In the genomic region with DNA sequence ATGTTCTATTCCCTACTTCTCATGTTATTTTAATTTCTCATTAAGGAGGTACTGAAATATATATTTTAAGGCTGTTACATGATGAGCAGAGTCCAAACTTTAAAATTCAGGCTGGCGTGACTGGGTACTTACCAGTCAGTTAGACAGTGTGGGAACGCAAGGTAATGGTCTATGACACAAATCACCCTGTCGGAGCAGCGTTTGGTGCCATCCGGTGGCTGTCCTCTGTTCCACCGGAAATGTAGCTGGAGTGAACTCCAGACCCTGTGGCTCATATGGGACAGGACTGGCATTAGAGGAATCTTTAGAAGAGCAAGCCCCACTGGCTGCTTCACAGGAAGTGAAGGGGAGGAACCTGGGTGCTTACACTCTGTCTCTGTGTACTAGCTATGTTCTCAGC, we compare ENCODE assay signal across 9 mouse cellular contexts.
DNase-seq lines count a peak whose midpoint lies in the region; ATAC-seq and TF ChIP-seq lines count a peak whose summit lies in the region.
"Had no signal": no experiment of that assay in that cellular context is flagged by ENCODE, and none has a peak within 500 bp of the region (broad histone marks: within the 10 kb centered on the region; RNA-seq: fewer than 3 reads in every experiment).

No protein-coding gene starts in this region.

- no peaks in the 10 kb centered on the region for H3K4me1 ChIP-seq in heart, adult 2 months (ENCODE audit: control insufficient read depth, insufficient read depth, low read length)
- H3K4me1 ChIP-seq in heart, embryonic 12.5 days (replicated peaks), result no peaks in the 10 kb centered on the region
- H3K4me1 ChIP-seq in thymus, adult 2 months (replicated peaks; ENCODE audit: control insufficient read depth, insufficient read depth, low read length), result no peaks in the 10 kb centered on the region
- H3K4me1 ChIP-seq in midbrain, embryonic 16.5 days (ENCODE audit: control insufficient read depth, insufficient read depth, low read length), result no peaks in the 10 kb centered on the region
- no peaks in the 10 kb centered on the region for H3K4me1 ChIP-seq in neural tube, embryonic 15.5 days
- H3K4me1 ChIP-seq: liver, embryonic 13.5 days had no signal

- no peaks in the 10 kb centered on the region for H3K27me3 ChIP-seq in heart, adult 2 months (ENCODE audit: control insufficient read depth, insufficient read depth, low read length)
- 0 out of 2 replicates have a peak, but pooled peaks cover 2% of the 10 kb centered on the region for H3K27me3 ChIP-seq in heart, embryonic 12.5 days (replicated peaks)
- H3K27me3 ChIP-seq in thymus, adult 2 months (ENCODE audit: control insufficient read depth, insufficient read depth, low read length), result no peaks in the 10 kb centered on the region
- no peaks in the 10 kb centered on the region for H3K27me3 ChIP-seq in midbrain, embryonic 16.5 days (ENCODE audit: control insufficient read depth, insufficient read depth, low read depth, low read length)
- no peaks in the 10 kb centered on the region for H3K27me3 ChIP-seq in neural tube, embryonic 15.5 days (replicated peaks)
- H3K27me3 ChIP-seq: liver, embryonic 13.5 days had no signal

- peak in 1 of 2 experiments; percentile 28 for DNase-seq in heart, adult 2 months
- DNase-seq in thymus, postnatal 14 days, result peak; percentile 3
- DNase-seq in thymus, adult 2 months, result no peak
- peak; percentile 38 to 52 for DNase-seq in layer of hippocampus, postnatal 10 days (ENCODE audit: low spot score in 2 of 2)
- DNase-seq in thymus, postnatal 10 days (ENCODE audit: low spot score in 2 of 2), result no peak
- DNase-seq: liver, embryonic 13.5 days had no signal

- no peak for ATAC-seq in heart, embryonic 12.5 days (ENCODE audit: insufficient number of reproducible peaks, low FRiP score)
- ATAC-seq in midbrain, embryonic 16.5 days, result peak; percentile 51; the same call in 1 of the 2 replicates
- ATAC-seq in neural tube, embryonic 15.5 days (ENCODE audit: low FRiP score), result no peak

- H3K79me2 ChIP-seq in heart, adult 2 months (replicated peaks; ENCODE audit: control insufficient read depth, insufficient read depth, low read length), result no peaks in the 10 kb centered on the region

- WGBS in heart, adult 2 months, result 44% methylated on average over 6 of the region's 6 CpGs
- 60% methylated on average over 6 of the region's 6 CpGs for WGBS in heart, embryonic 12.5 days
- whole genome bisulfite sequencing in thymus, adult 2 months, result 46% methylated on average over 6 of the region's 6 CpGs
- WGBS in midbrain, embryonic 16.5 days, result 61% methylated on average over 6 of the region's 6 CpGs
- 36% methylated on average over 6 of the region's 6 CpGs for WGBS in neural tube, embryonic 15.5 days

- no peak overlapping the region for H3K27ac ChIP-seq in heart, adult 2 months
- H3K27ac ChIP-seq in heart, embryonic 12.5 days (ENCODE audit: poor library complexity, severe bottlenecking), result no peak overlapping the region
- no peak overlapping the region for H3K27ac ChIP-seq in thymus, adult 2 months (ENCODE audit: control insufficient read depth, insufficient read depth, low read length)
- no peak overlapping the region for H3K27ac ChIP-seq in midbrain, embryonic 16.5 days (ENCODE audit: low read length)
- no peak overlapping the region for H3K27ac ChIP-seq in neural tube, embryonic 15.5 days (replicated peaks)
- H3K27ac ChIP-seq: liver, embryonic 13.5 days had no signal

- H3K9ac ChIP-seq in heart, adult 2 months (ENCODE audit: low read depth, low read length), result no peak overlapping the region
- no peak overlapping the region for H3K9ac ChIP-seq in heart, embryonic 12.5 days
- no peak overlapping the region for H3K9ac ChIP-seq in midbrain, embryonic 16.5 days (ENCODE audit: low read depth, low read length)
- no peak overlapping the region for H3K9ac ChIP-seq in neural tube, embryonic 15.5 days (replicated peaks)
- H3K9ac ChIP-seq: liver, embryonic 13.5 days had no signal

- no peak overlapping the region for H3K4me3 ChIP-seq in heart, adult 2 months
- no peak overlapping the region for H3K4me3 ChIP-seq in heart, embryonic 12.5 days
- no peak overlapping the region for H3K4me3 ChIP-seq in thymus, adult 2 months (ENCODE audit: control insufficient read depth, insufficient read depth, low read length)
- H3K4me3 ChIP-seq in midbrain, embryonic 16.5 days (ENCODE audit: low read depth, low read length), result no peak overlapping the region
- no peak overlapping the region for H3K4me3 ChIP-seq in neural tube, embryonic 15.5 days (replicated peaks)
- H3K4me3 ChIP-seq: liver, embryonic 13.5 days had no signal

- no peak overlapping the region for H3K4me2 ChIP-seq in heart, embryonic 12.5 days
- no peak overlapping the region for H3K4me2 ChIP-seq in midbrain, embryonic 16.5 days (ENCODE audit: low read length)
- H3K4me2 ChIP-seq in neural tube, embryonic 15.5 days, result no peak overlapping the region
- H3K4me2 ChIP-seq: liver, embryonic 13.5 days had no signal

- TF ChIP-seq CTCF in heart, adult 2 months (IDR thresholded peaks at IDR 0.05), result peak; percentile 64
- TF ChIP-seq CTCF in thymus, adult 2 months (IDR thresholded peaks at IDR 0.05; ENCODE audit: borderline replicate concordance, control insufficient read depth, extremely low read depth, insufficient read depth, low read length, poor library complexity), result no peak

- no peaks in the 10 kb centered on the region for H3K9me3 ChIP-seq in heart, embryonic 12.5 days (replicated peaks)
- no peaks in the 10 kb centered on the region for H3K9me3 ChIP-seq in midbrain, embryonic 16.5 days (replicated peaks; ENCODE audit: control insufficient read depth, low read length, poor library complexity, severe bottlenecking)
- no peaks in the 10 kb centered on the region for H3K9me3 ChIP-seq in neural tube, embryonic 15.5 days (replicated peaks)
- H3K9me3 ChIP-seq: liver, embryonic 13.5 days had no signal

- intact Hi-C loops in heart, adult 2 months (cut with DNase I), result no loop called here

- no peak for TF ChIP-seq EP300 in heart, adult 2 months (IDR thresholded peaks at IDR 0.05; ENCODE audit: insufficient read depth, low read depth, low read length)

- H3K36me3 ChIP-seq in heart, adult 2 months (ENCODE audit: control insufficient read depth, insufficient read depth, low read length), result no peaks in the 10 kb centered on the region
- no peaks in the 10 kb centered on the region for H3K36me3 ChIP-seq in heart, embryonic 12.5 days
- H3K36me3 ChIP-seq in thymus, adult 2 months (ENCODE audit: control insufficient read depth, insufficient read depth, low read length), result no peaks in the 10 kb centered on the region
- no peaks in the 10 kb centered on the region for H3K36me3 ChIP-seq in midbrain, embryonic 16.5 days (ENCODE audit: control insufficient read depth, insufficient read depth, low read length)
- H3K36me3 ChIP-seq in neural tube, embryonic 15.5 days, result no peaks in the 10 kb centered on the region
- H3K36me3 ChIP-seq: liver, embryonic 13.5 days had no signal

- TF ChIP-seq POLR2A in heart, adult 2 months (IDR thresholded peaks at IDR 0.05; ENCODE audit: insufficient read depth, low read depth, low read length), result no peak
- no peak for TF ChIP-seq POLR2A in thymus, adult 2 months (IDR thresholded peaks at IDR 0.05; ENCODE audit: control insufficient read depth, extremely low read depth, insufficient read depth, low read length, poor library complexity)

Comparison
In these comparisons a context has a peak if more than half of its experiments do, and no peak if none do; other contexts are left out.
1. DNase-seq: peak in thymus, postnatal 14 days (single experiment) and layer of hippocampus, postnatal 10 days (2 of 2); none in thymus, adult 2 months (single experiment) and thymus, postnatal 10 days (0 of 2).